ENCODE assay signal across 15 mouse cellular contexts in genomic region chr10:8930672-8931071, GRCm38 (mm10).
"Had no signal": no experiment of that assay in that cellular context is flagged by ENCODE, and none has a peak within 500 bp of the region (broad histone marks: within the 10 kb centered on the region; RNA-seq: fewer than 3 reads in every experiment).

No protein-coding gene starts in this region.

- H3K4me2 ChIP-seq: neural tube, embryonic 15.5 days; stomach, embryonic 15.5 days had no signal

- DNase-seq: retina, postnatal 1 day; right cerebral cortex, adult 18-20 months; right cerebral cortex, postnatal 14 days; right cerebral cortex, postnatal 25 days; right cerebral cortex, postnatal 4 days; spleen, adult 18-20 months; thymus, adult 18-20 months; thymus, adult 2 months; thymus, postnatal 14 days; thymus, postnatal 25 days; thymus, postnatal 36 days; thymus, postnatal 4 days had no signal

- H3K9ac ChIP-seq: neural tube, embryonic 15.5 days; stomach, embryonic 15.5 days had no signal

- H3K4me1 ChIP-seq: stomach, embryonic 15.5 days had no signal

- H3K27ac ChIP-seq: neural tube, embryonic 15.5 days; stomach, embryonic 15.5 days; stomach, postnatal 0 days had no signal

- H3K4me3 ChIP-seq: neural tube, embryonic 15.5 days; stomach, embryonic 15.5 days had no signal

- H3K36me3 ChIP-seq: neural tube, embryonic 15.5 days; stomach, embryonic 15.5 days had no signal

- H3K9me3 ChIP-seq: neural tube, embryonic 15.5 days; stomach, embryonic 15.5 days had no signal

- H3K27me3 ChIP-seq: neural tube, embryonic 15.5 days; stomach, embryonic 15.5 days had no signal
